Mouse (Mus musculus): ENCODE data around the gene Vps13d.

The Vps13d gene

DNA sequence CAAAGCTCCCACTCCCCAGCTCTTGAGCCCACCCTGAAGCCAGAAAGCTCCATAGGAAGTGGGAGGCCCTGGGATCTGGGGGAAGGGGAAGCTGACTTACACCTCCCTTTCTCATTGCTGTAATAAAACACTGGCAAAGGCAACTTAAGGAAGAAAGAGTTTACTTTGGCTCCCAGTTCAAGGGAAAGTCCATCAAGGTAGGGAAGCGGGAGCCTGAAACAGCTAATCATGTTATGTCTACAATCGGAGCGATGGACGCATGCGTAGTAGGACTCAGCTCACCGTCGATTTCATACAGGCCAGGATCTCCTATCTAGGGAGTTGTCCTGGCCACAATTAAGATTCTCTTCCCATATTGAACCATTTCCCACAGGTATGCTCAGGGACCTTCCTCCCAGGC is 263.6 kb downstream of the Vps13d start:
- no peak for DNase-seq

DNA sequence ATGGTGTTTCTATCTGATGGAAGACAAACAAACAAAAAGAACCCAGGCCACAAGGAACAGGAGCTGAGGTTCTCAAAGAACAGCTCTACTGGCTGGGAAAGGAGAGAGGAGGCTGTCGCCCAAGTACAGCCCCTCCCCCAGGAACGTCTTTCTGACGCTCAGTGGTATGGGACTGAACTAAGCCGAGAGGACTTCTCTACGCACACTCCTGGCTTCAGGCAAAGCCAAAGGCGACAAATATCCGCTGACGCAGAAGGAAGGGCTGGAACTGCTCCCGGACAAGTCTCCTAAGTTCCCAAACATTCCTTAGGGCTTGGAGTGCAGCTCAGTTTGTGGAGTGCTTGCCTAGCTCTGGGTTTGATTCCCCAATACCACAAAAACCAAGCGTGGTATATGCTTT is 264.4 kb downstream of the Vps13d start:
- DNase-seq: no peak

DNA sequence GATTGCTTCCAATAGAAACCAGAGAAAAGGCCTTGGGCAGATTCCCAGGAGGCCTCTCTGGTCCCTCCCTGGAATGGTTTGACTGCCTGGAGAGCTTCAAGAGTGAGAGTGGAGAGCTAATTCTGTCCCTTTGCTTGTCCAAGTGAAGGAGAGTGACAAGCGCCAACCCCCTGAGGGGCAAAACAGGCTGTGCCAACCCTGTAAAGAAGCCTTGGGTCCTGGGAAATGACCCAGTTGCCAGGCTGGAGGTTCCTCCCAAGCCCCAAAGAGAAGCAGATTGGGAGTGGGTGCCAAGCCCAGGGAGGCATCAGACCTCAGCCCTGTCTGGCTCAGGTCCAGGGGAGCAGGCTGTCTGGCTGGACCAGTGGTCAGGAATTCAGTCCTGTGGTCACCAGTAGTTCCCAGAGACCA is 265.0 kb downstream of the Vps13d start:
- no peak for DNase-seq

DNA sequence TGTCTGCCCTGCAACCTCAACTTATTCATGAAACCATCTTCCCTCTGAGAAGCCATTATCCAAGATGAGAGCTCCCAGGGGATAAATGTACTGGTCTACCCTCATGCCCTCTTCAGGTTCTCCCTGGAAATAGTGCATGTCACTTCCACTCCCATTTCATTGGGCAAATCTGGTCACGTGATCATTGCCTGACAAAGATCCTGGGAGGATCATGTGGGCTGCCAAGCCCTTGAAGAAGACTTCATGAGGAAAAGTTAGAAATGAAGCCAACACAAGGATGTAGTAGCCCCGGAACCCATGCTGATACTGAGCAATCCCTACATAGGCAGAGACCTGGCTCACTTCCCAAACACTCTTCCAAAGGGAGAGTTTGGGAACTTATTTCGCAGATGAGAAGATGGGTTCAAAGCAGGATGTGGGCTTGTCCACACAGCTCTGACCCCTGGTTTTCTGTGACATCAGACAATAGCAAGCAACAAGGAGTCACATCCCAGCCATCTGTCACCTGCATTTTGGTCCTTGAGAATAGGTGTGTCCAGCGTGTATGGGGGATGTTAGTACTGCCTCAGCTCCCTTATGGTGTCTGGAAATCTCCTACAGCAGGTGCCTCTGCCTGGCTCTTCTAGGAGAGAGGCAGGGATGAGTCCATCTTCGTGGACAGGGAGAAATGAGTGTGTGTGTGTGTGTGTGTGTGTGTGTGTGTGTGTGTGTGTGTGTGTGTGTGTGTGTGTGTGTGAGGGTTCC is 265.9 kb downstream of the Vps13d start:
- no peak for DNase-seq

Measured in thymus, postnatal 4 days (tissue).